Mouse (Mus musculus): Measurements from ENCODE around the gene Calhm4. TPM values are rescaled to one million over a fixed set of nuclear protein-coding genes. Genes with fewer than 3 reads are reported as not detected.

Gene Calhm4
- polyA plus RNA-seq (2014; fragmentation: Nextera tagmentation; extraction: Ambion mirVana): not detected in 2 replicates

DNA sequence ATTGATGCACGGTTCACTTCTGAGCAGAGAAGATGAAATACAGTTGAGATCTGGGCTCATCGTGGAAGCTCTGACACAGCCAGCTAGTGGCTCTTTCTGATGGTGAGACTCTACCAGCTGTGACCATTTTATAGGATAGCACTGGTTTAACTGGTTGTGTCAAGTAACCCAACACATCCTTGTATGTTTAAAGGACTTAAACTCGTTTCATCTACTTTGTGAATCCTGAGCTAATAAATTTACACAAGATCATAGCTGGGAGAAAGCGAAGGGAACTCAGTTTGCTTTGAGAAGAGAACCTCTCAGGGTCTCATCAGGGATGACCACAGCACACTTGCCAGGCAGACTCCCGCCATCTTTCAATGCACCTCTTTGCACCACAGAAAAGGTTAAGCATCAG is at the start of gene Calhm4:
Gene Calhm4, minus strand, starts transcription at position 101 of the 400 bp plus-strand sequence.
- no peaks in the 10 kb centered on the region for H3K9me3 ChIP-seq (replicated peaks; ENCODE audit: control insufficient read depth, low read length)
- DNase-seq (ENCODE audit: low spot score) (no peak), ATAC-seq (no peak)
- no peak within 1 kb of the TSS for H3K9ac ChIP-seq (ENCODE audit: low read length)
- no peaks in the 10 kb centered on the region for H3K4me1 ChIP-seq (ENCODE audit: control insufficient read depth, insufficient read depth, low read length)
- H3K4me3 ChIP-seq (ENCODE audit: low read depth, low read length): no peak within 1 kb of the TSS
- no peak within 1 kb of the TSS for H3K27ac ChIP-seq (ENCODE audit: low read depth, low read length)
- H3K4me2 ChIP-seq (ENCODE audit: low read length): no peak within 1 kb of the TSS
- 84% methylated on average over 5 of the region's 5 CpGs for WGBS
- no peaks in the 10 kb centered on the region for H3K36me3 ChIP-seq (ENCODE audit: control insufficient read depth, insufficient read depth, low read length)
- H3K27me3 ChIP-seq (replicated peaks; ENCODE audit: control insufficient read depth, insufficient read depth, low read length): no peaks in the 10 kb centered on the region

GRCm38 (mm10) chr10:34091888-34092287 is 47.8 kb upstream of the Calhm4 start:
- H3K27me3 ChIP-seq (replicated peaks; ENCODE audit: control insufficient read depth, insufficient read depth, low read length): no peaks in the 10 kb centered on the region
- DNase-seq (ENCODE audit: low spot score) (peak; percentile 30), ATAC-seq (peak; percentile 26; the same call in 1 of the 2 replicates)
- no peaks in the 10 kb centered on the region for H3K4me1 ChIP-seq (ENCODE audit: control insufficient read depth, insufficient read depth, low read length)
- no peak overlapping the region for H3K9ac ChIP-seq (ENCODE audit: low read length)
- H3K9me3 ChIP-seq (replicated peaks; ENCODE audit: control insufficient read depth, low read length): no peaks in the 10 kb centered on the region
- H3K4me2 ChIP-seq (ENCODE audit: low read length): no peak overlapping the region
- WGBS: 78% methylated on average over 5 of the region's 5 CpGs
- no peaks in the 10 kb centered on the region for H3K36me3 ChIP-seq (ENCODE audit: control insufficient read depth, insufficient read depth, low read length)
- no peak overlapping the region for H3K4me3 ChIP-seq (ENCODE audit: low read depth, low read length)
- no peak overlapping the region for H3K27ac ChIP-seq (ENCODE audit: low read depth, low read length)

- no peak overlapping the region for H3K27ac ChIP-seq (ENCODE audit: low read depth, low read length)
- H3K9ac ChIP-seq (ENCODE audit: low read length): no peak overlapping the region
- no peaks in the 10 kb centered on the region for H3K36me3 ChIP-seq (ENCODE audit: control insufficient read depth, insufficient read depth, low read length)
- no peaks in the 10 kb centered on the region for H3K4me1 ChIP-seq (ENCODE audit: control insufficient read depth, insufficient read depth, low read length)
- ATAC-seq: no peak
- DNase-seq (ENCODE audit: low spot score): peak; percentile 29
- no peak overlapping the region for H3K4me2 ChIP-seq (ENCODE audit: low read length)
- WGBS: 83% methylated on average over 1 of the region's 1 CpGs
- no peaks in the 10 kb centered on the region for H3K27me3 ChIP-seq (replicated peaks; ENCODE audit: control insufficient read depth, insufficient read depth, low read length)
- no peaks in the 10 kb centered on the region for H3K9me3 ChIP-seq (replicated peaks; ENCODE audit: control insufficient read depth, low read length)
- no peak overlapping the region for H3K4me3 ChIP-seq (ENCODE audit: low read depth, low read length)
Observed at GRCm38 (mm10) chr10:34090481-34090880, 46.4 kb upstream of the Calhm4 start.

DNA sequence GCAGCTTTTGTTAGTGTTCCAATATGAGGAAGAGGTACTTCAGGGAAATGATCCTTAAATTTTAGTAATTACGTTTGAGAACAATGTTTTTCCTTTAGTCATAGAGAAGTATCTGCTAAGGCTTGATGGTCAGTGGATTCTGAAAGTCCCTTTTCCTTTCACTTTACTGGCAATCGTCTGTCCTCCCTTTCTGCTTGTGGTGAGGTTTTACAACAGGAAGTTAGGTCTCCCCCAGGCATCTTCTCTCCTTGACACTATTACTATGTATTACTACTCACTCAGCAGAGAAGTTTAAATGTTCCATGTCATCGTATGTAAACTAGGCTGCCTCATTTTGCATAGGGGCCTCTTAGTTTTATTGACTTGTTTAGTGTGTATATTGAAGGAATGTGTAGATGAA is 45.4 kb upstream of the Calhm4 start:
- no peak overlapping the region for H3K4me2 ChIP-seq (ENCODE audit: low read length)
- H3K4me3 ChIP-seq (ENCODE audit: low read depth, low read length): no peak overlapping the region
- no peaks in the 10 kb centered on the region for H3K27me3 ChIP-seq (replicated peaks; ENCODE audit: control insufficient read depth, insufficient read depth, low read length)
- ATAC-seq: no peak
- no peak for DNase-seq (ENCODE audit: low spot score)
- no peak overlapping the region for H3K9ac ChIP-seq (ENCODE audit: low read length)
- H3K9me3 ChIP-seq (replicated peaks; ENCODE audit: control insufficient read depth, low read length): no peaks in the 10 kb centered on the region
- no peaks in the 10 kb centered on the region for H3K36me3 ChIP-seq (ENCODE audit: control insufficient read depth, insufficient read depth, low read length)
- H3K27ac ChIP-seq (ENCODE audit: low read depth, low read length): no peak overlapping the region
- no peaks in the 10 kb centered on the region for H3K4me1 ChIP-seq (ENCODE audit: control insufficient read depth, insufficient read depth, low read length)
- 84% methylated on average over 3 of the region's 3 CpGs for WGBS

GRCm38 (mm10) chr10:34088515-34088914 is 44.4 kb upstream of the Calhm4 start:
- Histone ChIP-seq H3K4me3 (ENCODE audit: low read depth, low read length) (no peak overlapping the region), H3K27ac (ENCODE audit: low read depth, low read length) (no peak overlapping the region), H3K9me3 (replicated peaks; ENCODE audit: control insufficient read depth, low read length) (no peaks in the 10 kb centered on the region), H3K4me2 (ENCODE audit: low read length) (no peak overlapping the region), H3K9ac (ENCODE audit: low read length) (no peak overlapping the region), H3K36me3 (ENCODE audit: control insufficient read depth, insufficient read depth, low read length) (no peaks in the 10 kb centered on the region), H3K4me1 (ENCODE audit: control insufficient read depth, insufficient read depth, low read length) (no peaks in the 10 kb centered on the region), H3K27me3 (replicated peaks; ENCODE audit: control insufficient read depth, insufficient read depth, low read length) (no peaks in the 10 kb centered on the region)
- DNase-seq (ENCODE audit: low spot score) (no peak), ATAC-seq (no peak)
- 85% methylated on average over 2 of the region's 2 CpGs for WGBS

- DNase-seq (ENCODE audit: low spot score) (no peak), ATAC-seq (no peak)
- no peaks in the 10 kb centered on the region for H3K27me3 ChIP-seq (replicated peaks; ENCODE audit: control insufficient read depth, insufficient read depth, low read length)
- H3K4me1 ChIP-seq (ENCODE audit: control insufficient read depth, insufficient read depth, low read length): no peaks in the 10 kb centered on the region
- H3K27ac ChIP-seq (ENCODE audit: low read depth, low read length): no peak overlapping the region
- no peak overlapping the region for H3K9ac ChIP-seq (ENCODE audit: low read length)
- H3K4me3 ChIP-seq (ENCODE audit: low read depth, low read length): no peak overlapping the region
- WGBS: 96% methylated on average over 1 of the region's 1 CpGs
- H3K9me3 ChIP-seq (replicated peaks; ENCODE audit: control insufficient read depth, low read length): no peaks in the 10 kb centered on the region
- no peaks in the 10 kb centered on the region for H3K36me3 ChIP-seq (ENCODE audit: control insufficient read depth, insufficient read depth, low read length)
- H3K4me2 ChIP-seq (ENCODE audit: low read length): no peak overlapping the region
Observed at GRCm38 (mm10) chr10:34086514-34086913, 42.4 kb upstream of the Calhm4 start.

DNA sequence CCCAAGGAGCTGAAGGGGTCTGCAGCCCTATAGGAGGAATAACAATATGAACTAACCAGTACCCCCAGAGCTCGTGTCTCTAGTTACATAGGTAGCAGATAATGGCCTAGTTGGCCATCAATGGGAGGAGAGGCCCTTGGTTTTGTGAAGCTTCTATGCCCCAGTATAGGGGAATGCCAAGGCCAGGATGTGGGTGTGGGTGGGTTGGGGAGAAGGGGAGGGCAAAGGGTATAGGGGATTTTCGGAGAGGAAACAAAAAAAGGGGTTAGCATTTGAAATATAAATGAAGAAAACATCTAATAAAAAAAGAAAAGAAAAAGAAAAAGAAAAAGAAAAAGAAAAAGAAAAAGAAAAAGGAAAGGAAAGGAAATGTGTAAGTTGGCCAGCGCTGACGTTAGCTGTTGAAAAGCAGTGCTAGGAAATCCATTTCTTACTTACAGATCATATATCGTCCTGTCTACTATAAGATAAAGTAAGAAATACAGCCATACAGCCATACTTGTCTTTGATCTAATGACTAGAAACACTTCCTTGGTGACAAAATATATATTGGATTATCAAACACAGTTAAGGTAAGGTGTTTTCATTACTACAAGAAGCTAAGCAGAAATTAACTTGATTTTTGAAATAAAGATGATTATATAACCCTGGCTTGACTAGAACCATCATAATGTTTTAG is 30.6 kb upstream of the Calhm4 start:
- no peaks in the 10 kb centered on the region for H3K27me3 ChIP-seq (replicated peaks; ENCODE audit: control insufficient read depth, insufficient read depth, low read length)
- H3K9ac ChIP-seq (ENCODE audit: low read length): no peak overlapping the region
- no peak for ATAC-seq
- WGBS: 85% methylated on average over 5 of the region's 5 CpGs
- no peak for DNase-seq (ENCODE audit: low spot score)
- no peaks in the 10 kb centered on the region; the same call in 1 of the 2 replicates for H3K4me1 ChIP-seq (ENCODE audit: control insufficient read depth, insufficient read depth, low read length)
- H3K27ac ChIP-seq (ENCODE audit: low read depth, low read length): no peak overlapping the region
- H3K4me2 ChIP-seq (ENCODE audit: low read length): no peak overlapping the region
- no peak overlapping the region for H3K4me3 ChIP-seq (ENCODE audit: low read depth, low read length)
- H3K36me3 ChIP-seq (ENCODE audit: control insufficient read depth, insufficient read depth, low read length): no peaks in the 10 kb centered on the region
- no peaks in the 10 kb centered on the region for H3K9me3 ChIP-seq (replicated peaks; ENCODE audit: control insufficient read depth, low read length)

- H3K9ac ChIP-seq (ENCODE audit: low read length): no peak overlapping the region
- H3K4me2 ChIP-seq (ENCODE audit: low read length): no peak overlapping the region
- H3K9me3 ChIP-seq (replicated peaks; ENCODE audit: control insufficient read depth, low read length): no peaks in the 10 kb centered on the region
- H3K4me3 ChIP-seq (ENCODE audit: low read depth, low read length): no peak overlapping the region
- no peaks in the 10 kb centered on the region for H3K27me3 ChIP-seq (replicated peaks; ENCODE audit: control insufficient read depth, insufficient read depth, low read length)
- H3K4me1 ChIP-seq (ENCODE audit: control insufficient read depth, insufficient read depth, low read length): no peaks in the 10 kb centered on the region; the same call in 1 of the 2 replicates
- DNase-seq (ENCODE audit: low spot score): peak; percentile 10
- WGBS: 51% methylated on average over 2 of the region's 2 CpGs
- peak; percentile 46; the same call in 1 of the 2 replicates for ATAC-seq
- no peak overlapping the region for H3K27ac ChIP-seq (ENCODE audit: low read depth, low read length)
- H3K36me3 ChIP-seq (ENCODE audit: control insufficient read depth, insufficient read depth, low read length): no peaks in the 10 kb centered on the region
Observed at GRCm38 (mm10) chr10:34071650-34072049, 27.5 kb upstream of the Calhm4 start.

- no peaks in the 10 kb centered on the region; the same call in 1 of the 2 replicates for H3K4me1 ChIP-seq (ENCODE audit: control insufficient read depth, insufficient read depth, low read length)
- ATAC-seq (peak; percentile 81), DNase-seq (ENCODE audit: low spot score) (peak; percentile 63)
- H3K4me2 ChIP-seq (ENCODE audit: low read length): no peak overlapping the region
- H3K9me3 ChIP-seq (replicated peaks; ENCODE audit: control insufficient read depth, low read length): no peaks in the 10 kb centered on the region
- no peak overlapping the region for H3K9ac ChIP-seq (ENCODE audit: low read length)
- no peaks in the 10 kb centered on the region for H3K36me3 ChIP-seq (ENCODE audit: control insufficient read depth, insufficient read depth, low read length)
- no peaks in the 10 kb centered on the region for H3K27me3 ChIP-seq (replicated peaks; ENCODE audit: control insufficient read depth, insufficient read depth, low read length)
- no peak overlapping the region for H3K4me3 ChIP-seq (ENCODE audit: low read depth, low read length)
- no peak overlapping the region for H3K27ac ChIP-seq (ENCODE audit: low read depth, low read length)
- WGBS: 15% methylated on average over 5 of the region's 5 CpGs
Observed at GRCm38 (mm10) chr10:34070999-34071492, 26.9 kb upstream of the Calhm4 start.

Data from forebrain, embryonic 14.5 days (tissue).